Mouse (Mus musculus) CD4-positive, CD25-positive, alpha-beta regulatory T cell (primary cell): Measurements from ENCODE around the gene Kbtbd3. TPM values are rescaled to one million over a fixed set of nuclear protein-coding genes. Genes with fewer than 3 reads are reported as not detected.

Experiments
- polyA plus RNA-seq: library from polyadenylated mRNA; unstranded; fragments of 100-300 nt; shearing (Covaris generic); gene quantifications from one replicate; pipeline ENCODE4 v1.2.1, GENCODE M21; 2017

Gene Kbtbd3
- 10.0 TPM for polyA plus RNA-seq

DNA sequence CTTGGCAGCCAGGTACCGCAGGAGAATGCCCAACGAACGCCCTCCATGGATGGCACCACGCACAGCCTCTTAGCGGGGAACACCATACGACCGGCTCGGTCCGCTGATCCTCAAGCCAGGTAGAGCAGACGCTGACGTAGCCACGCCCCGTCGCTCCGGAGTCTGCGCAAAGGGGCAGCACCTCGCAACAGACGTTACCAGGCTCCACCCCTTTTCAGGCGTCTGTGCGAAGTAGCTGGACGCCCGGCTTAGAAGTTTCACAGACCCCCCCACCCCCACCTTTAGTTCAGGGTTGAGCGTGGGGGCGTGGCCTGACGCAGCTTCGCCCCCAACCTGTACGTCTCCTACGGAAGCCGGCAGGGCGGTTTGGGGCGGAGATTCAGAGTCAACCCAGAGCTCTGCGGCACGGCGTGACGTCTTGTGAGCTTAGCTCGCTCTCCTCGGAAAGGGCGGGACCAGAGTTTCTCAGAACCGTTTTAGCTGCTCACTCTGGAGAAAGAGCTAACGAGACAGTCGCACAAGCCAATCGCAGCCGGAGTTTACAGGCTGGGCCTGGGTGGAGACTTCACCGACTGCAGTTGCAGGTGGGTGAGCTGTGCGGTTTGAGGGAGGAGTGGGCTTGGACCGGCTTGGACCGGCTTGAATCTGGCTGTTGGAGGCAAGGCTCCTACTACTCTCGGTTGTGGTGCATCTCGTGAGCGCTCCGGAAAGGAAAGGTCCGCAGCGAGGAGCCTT, at the start of gene Kbtbd3, which contains the start of gene Aasdhppt:
Kbtbd3 (plus strand) TSS at position 483 of the 735 bp plus-strand sequence.
Aasdhppt (minus strand) TSS at position 121 of the 735 bp plus-strand sequence.

GRCm38 (mm10) chr9:4375828-4376639, 66.4 kb downstream of the Kbtbd3 start, which contains the start of gene Msantd4:
TSS of gene Msantd4 (plus strand) at chr9:4376562.

Other genes starting within 250 kb of the Kbtbd3 start
- 26.9 TPM for gene Aasdhppt, start 362 bp upstream of the Kbtbd3 start, polyA plus RNA-seq
- 19.2 TPM for gene Msantd4, start 66.7 kb downstream of the Kbtbd3 start, polyA plus RNA-seq